Comparison of ENCODE assay signal across 27 mouse cellular contexts in the genomic region with DNA sequence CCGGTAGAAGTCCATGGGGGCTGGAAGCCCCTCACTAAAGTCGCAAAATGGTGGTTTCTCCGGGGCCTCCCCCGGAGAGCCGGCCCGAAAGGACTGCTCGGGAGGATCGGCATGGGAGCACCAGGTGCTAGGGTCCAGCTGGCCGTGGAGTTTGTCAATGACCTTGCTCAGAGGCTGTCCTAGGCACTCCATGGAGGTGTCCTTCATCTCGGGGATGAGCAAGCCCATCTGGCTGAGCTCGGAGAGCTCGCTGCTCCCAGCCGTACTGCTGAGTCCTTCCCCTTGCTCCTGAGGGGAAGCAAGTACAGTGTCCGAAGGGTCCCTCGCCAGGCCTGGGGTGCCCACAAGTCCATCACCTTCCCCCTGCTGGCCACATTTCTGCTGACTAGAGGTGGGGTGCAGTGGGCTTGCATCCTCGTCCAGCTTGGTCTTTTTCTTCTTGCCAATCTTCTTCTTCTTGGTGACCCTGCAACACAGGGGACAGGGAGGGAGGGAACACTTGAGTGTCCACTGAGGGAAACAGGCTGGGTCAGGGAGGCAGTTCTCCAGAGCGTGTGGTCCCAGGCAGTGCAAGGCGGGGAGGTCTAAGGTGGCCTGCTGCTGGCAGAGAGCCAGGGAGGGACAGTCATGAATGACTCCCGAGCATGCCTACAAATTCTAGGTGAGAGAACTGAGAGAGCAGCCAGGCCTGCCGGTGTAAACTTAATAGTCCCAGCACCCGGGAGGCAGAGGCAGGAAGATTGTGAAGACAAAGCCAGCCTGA. TPM values are rescaled to one million over a fixed set of nuclear protein-coding genes. Genes with fewer than 3 reads are reported as not detected.
DNase-seq lines count a peak whose midpoint lies in the region; TF ChIP-seq lines count a peak whose summit lies in the region.
"Had no signal": no experiment of that assay in that cellular context is flagged by ENCODE, and none has a peak within 500 bp of the region (broad histone marks: within the 10 kb centered on the region; RNA-seq: fewer than 3 reads in every experiment).

No protein-coding gene starts in this region.

- DNase-seq in kidney, postnatal 14 days, result peak; percentile 41
- DNase-seq in kidney, adult 2 months, result no peak
- peak; percentile 52 for DNase-seq in adrenal gland, postnatal 10 days
- DNase-seq in adrenal gland, postnatal 14 days, result peak; percentile 67
- DNase-seq in lung, postnatal 25 days (ENCODE audit: low spot score), result peak; percentile 49
- no peak for DNase-seq in spleen, adult 18-20 months
- no peak for DNase-seq in spleen, postnatal 14 days (ENCODE audit: low spot score in 2 of 2)
- DNase-seq: B cell, adult 2 months; cerebellum, adult 11 months; cerebellum, adult 9-10 months; gastrocnemius, postnatal 10 days; kidney, adult 18-20 months; left cerebral cortex, postnatal 4 days; liver, postnatal 0 days; right cerebral cortex, adult 18-20 months; thymus, postnatal 14 days had no signal

- H3K36me3 ChIP-seq in kidney, adult 2 months (ENCODE audit: control insufficient read depth, insufficient read depth, low read length), result peaks cover 13% of the 10 kb centered on the region

- no peak overlapping the region for H3K4me3 ChIP-seq in kidney, adult 2 months (ENCODE audit: insufficient read depth, low read depth, low read length)
- H3K4me3 ChIP-seq: forebrain, embryonic 13.5 days; liver, embryonic 12.5 days had no signal

- no peak overlapping the region for H3K27ac ChIP-seq in kidney, adult 2 months (ENCODE audit: insufficient read depth, low read depth, low read length)
- H3K27ac ChIP-seq: forebrain, embryonic 13.5 days; liver, embryonic 12.5 days had no signal

- no peaks in the 10 kb centered on the region; the same call in 1 of the 2 replicates for H3K4me1 ChIP-seq in kidney, adult 2 months (ENCODE audit: control insufficient read depth, insufficient read depth, low read length)
- H3K4me1 ChIP-seq: forebrain, embryonic 13.5 days; liver, embryonic 12.5 days had no signal

- no peaks in the 10 kb centered on the region for H3K27me3 ChIP-seq in kidney, adult 2 months (replicated peaks; ENCODE audit: control insufficient read depth, insufficient read depth, low read length)
- H3K27me3 ChIP-seq: forebrain, embryonic 13.5 days; liver, embryonic 12.5 days had no signal

- no peak for TF ChIP-seq POLR2A in kidney, adult 2 months (IDR thresholded peaks at IDR 0.05; ENCODE audit: low read depth, low read length)

- 78% methylated on average over 21 of the region's 21 CpGs for WGBS in kidney, adult 2 months

- TF ChIP-seq CTCF in kidney, adult 2 months (conservative IDR thresholded peaks at IDR 0.05; ENCODE audit: insufficient read depth, insufficient read length, low read depth, low read length), result no peak

RNA-seq across cellular contexts. Expression of gene Slc25a34, which starts 8.7 kb away (rescaled TPM):
- 30.1 and 33.8 TPM in 2 replicates for polyA plus RNA-seq in kidney, adult 2 months (2012; rRNA removed)
- 10 to 100 TPM; 36.1 to 39.2 TPM for total RNA-seq in adrenal gland, postnatal 10 days (2021)
- 31.9 and 32.5 TPM in 2 replicates for total RNA-seq in adrenal gland, postnatal 14 days (2021)
- total RNA-seq: megakaryocyte progenitor cell, adult 5-6 weeks had no signal
- polyA plus RNA-seq: activated CD4-positive, CD25-positive, alpha-beta regulatory T cell, adult 4 months; embryonic facial prominence, embryonic 11.5 days; hindbrain, embryonic 11.5 days; liver, embryonic 12.5 days; midbrain, embryonic 11.5 days; neural tube, embryonic 11.5 days had no signal

RNA-seq across cellular contexts. Expression of gene Tmem82, which starts 13.9 kb away (rescaled TPM):
- 29.0 and 32.3 TPM in 2 replicates for polyA plus RNA-seq in kidney, adult 2 months (2012; rRNA removed)
- total RNA-seq in adrenal gland, postnatal 10 days (2021), result 1 to 10 TPM; 7.9 to 9.5 TPM
- total RNA-seq in adrenal gland, postnatal 14 days (2021), result 9.7 and 9.9 TPM in 2 replicates
- total RNA-seq: neutrophil, adult 5-6 weeks had no signal

RNA-seq across cellular contexts. Expression of gene Fblim1, which starts 26.4 kb away (rescaled TPM):
- polyA plus RNA-seq in kidney, adult 2 months (2012; rRNA removed), result 10.2 and 10.5 TPM in 2 replicates
- 10 to 100 TPM; 14.8 to 21.6 TPM for total RNA-seq in adrenal gland, postnatal 10 days (2021)
- 11.0 and 13.2 TPM in 2 replicates for total RNA-seq in adrenal gland, postnatal 14 days (2021)
- total RNA-seq: megakaryocyte progenitor cell, adult 5-6 weeks had no signal

RNA-seq across cellular contexts. Expression of gene Plekhm2, which starts 32.4 kb away (rescaled TPM):
- polyA plus RNA-seq in kidney, adult 2 months (2012; rRNA removed), result 79.7 and 85.4 TPM in 2 replicates
- total RNA-seq in adrenal gland, postnatal 10 days (2021), result 10 to 100 TPM; 37.6 to 42.2 TPM
- total RNA-seq in adrenal gland, postnatal 14 days (2021), result 37.3 and 48.5 TPM in 2 replicates

RNA-seq across cellular contexts. Expression of gene Rsc1a1, which starts 53.1 kb away (rescaled TPM):
- 18.2 and 25.8 TPM in 2 replicates for polyA plus RNA-seq in kidney, adult 2 months (2012; rRNA removed)
- total RNA-seq in adrenal gland, postnatal 10 days (2021), result 1 to 10 TPM; 2.8 to 3.5 TPM
- total RNA-seq in adrenal gland, postnatal 14 days (2021), result 1.5 and 3.3 TPM in 2 replicates
- total RNA-seq: heart, postnatal 25 days had no signal
- polyA plus RNA-seq: activated CD4-positive, CD25-positive, alpha-beta regulatory T cell, adult 4 months; hindbrain, embryonic 16.5 days; liver, postnatal 0 days; neural tube, embryonic 11.5 days had no signal

Comparison
In these comparisons a context has a peak if more than half of its experiments do, and no peak if none do; other contexts are left out.
1. DNase-seq: peak in kidney, postnatal 14 days (single experiment), adrenal gland, postnatal 10 days (single experiment), adrenal gland, postnatal 14 days (single experiment) and lung, postnatal 25 days (single experiment); none in kidney, adult 2 months (single experiment), spleen, adult 18-20 months (0 of 2) and spleen, postnatal 14 days (0 of 2).